Mouse (Mus musculus): ENCODE results near the gene Klhdc9.
"Not testable (repeated sequence)": the region's sequence is repeated elsewhere in the genome, so short reads cannot be mapped to it uniquely, and the experiment has no call there.

The Klhdc9 gene

GRCm38 (mm10) chr1:171360253-171360652 is 345 bp downstream of the Klhdc9 start:
- in situ Hi-C loops (cut with MboI; ENCODE audit: unreplicated experiment in 2 of 2) = loop anchor here (5.0 to 25.0 kb wide), 3 partner anchors 38 to 252 kb away; partner anchors contain the start of gene Ly9 (in 2 of the 2)

DNA sequence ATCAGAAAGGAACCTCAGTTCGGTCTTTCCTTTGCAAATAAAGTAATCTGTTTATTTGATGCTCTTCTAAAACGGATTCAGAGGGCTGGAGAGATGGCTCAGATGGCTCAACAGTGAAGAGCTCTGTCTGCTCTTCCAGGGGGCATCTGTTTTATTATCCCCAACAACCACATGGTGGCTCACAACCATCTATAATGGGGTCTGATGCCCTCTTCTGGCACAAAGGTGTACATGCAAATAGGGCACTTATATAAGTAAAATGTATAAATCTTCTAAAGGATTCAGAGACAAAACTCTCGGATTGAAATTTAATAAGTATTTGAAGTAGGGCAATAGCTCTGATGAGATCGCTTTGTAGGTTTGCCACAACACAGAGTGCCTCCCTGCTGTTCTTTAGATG is 2.2 kb downstream of the Klhdc9 start:
- in situ Hi-C loops (cut with MboI; ENCODE audit: unreplicated experiment in 2 of 2) = loop anchor here (5.0 to 25.0 kb wide), 4 partner anchors 36 to 464 kb away; partner anchors contain the start of gene Ly9 (in 2 of the 2)

- in situ Hi-C loops (cut with MboI; ENCODE audit: unreplicated experiment in 2 of 2) = loop anchor here (5.0 to 25.0 kb wide), 4 partner anchors 35 to 462 kb away; partner anchors contain the start of gene Ly9 (in 2 of the 2)
Measured at GRCm38 (mm10) chr1:171356814-171357213, 3.8 kb downstream of the Klhdc9 start.

- in situ Hi-C loops (cut with MboI; ENCODE audit: unreplicated experiment in 2 of 2) = loop anchor here (5.0 to 25.0 kb wide), 4 partner anchors 34 to 461 kb away; partner anchors contain the start of gene Ly9 (in 2 of the 2)
Measured at GRCm38 (mm10) chr1:171355812-171356340, 4.7 kb downstream of the Klhdc9 start.

GRCm38 (mm10) chr1:171349210-171349609 is 11.4 kb downstream of the Klhdc9 start:
- in situ Hi-C loops (cut with MboI; ENCODE audit: unreplicated experiment in 2 of 2) = no loop called here

DNA sequence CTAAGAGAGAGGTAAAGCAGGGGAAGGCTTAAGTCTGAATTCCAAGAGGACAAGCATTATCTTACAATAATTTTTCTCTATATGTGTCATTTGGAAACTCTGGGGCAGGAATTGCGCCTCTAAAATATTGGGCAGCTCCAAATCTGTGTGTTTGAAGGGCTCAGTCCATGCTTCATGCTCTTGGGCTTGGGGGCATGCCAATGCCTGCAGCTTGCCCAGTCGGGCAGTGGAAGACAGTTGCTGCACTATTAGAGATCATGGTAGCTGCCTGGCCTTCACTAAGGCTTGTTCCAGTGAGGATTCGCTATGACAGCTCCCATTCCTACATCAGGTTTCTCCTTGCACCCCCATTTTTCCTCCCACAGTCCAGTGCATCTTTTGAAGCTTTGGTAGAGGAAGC is 11.9 kb downstream of the Klhdc9 start:
- in situ Hi-C loops (cut with MboI; ENCODE audit: unreplicated experiment in 2 of 2) = no loop called here

DNA sequence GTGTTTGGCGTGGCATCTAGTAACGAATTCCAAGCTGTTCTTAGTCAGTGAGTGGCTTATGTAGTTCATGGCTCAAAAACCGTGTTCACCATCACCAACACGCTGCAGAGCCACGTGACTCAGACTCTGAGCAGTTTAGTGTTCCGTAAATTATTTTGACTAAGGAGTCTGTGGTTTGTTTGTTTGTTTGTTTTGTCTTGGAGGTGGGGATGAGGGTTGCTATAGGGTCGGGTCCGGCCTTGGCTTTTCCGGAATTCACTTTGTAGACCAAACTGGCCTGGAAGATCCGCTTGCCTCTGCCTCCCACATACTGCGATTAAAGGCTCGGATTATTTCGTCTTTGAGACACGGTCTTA is 14.5 kb downstream of the Klhdc9 start:
- in situ Hi-C loops (cut with MboI; ENCODE audit: unreplicated experiment in 2 of 2) = no loop called here

GRCm38 (mm10) chr1:171345225-171346094 is 15.1 kb downstream of the Klhdc9 start, which contains the start of the genes Nit1 and Pfdn2:
Nit1 (minus strand) TSS chr1:171345646.
Pfdn2 (plus strand) TSS chr1:171345670.
- in situ Hi-C loops (cut with MboI; ENCODE audit: unreplicated experiment in 2 of 2) = no loop called here

- in situ Hi-C loops (cut with MboI; ENCODE audit: unreplicated experiment in 2 of 2) = no loop called here
Measured at GRCm38 (mm10) chr1:171344715-171345114, 15.9 kb downstream of the Klhdc9 start.

GRCm38 (mm10) chr1:171343922-171344677 is 16.5 kb downstream of the Klhdc9 start:
- in situ Hi-C loops (cut with MboI; ENCODE audit: unreplicated experiment in 2 of 2) = no loop called here

- in situ Hi-C loops (cut with MboI; ENCODE audit: unreplicated experiment in 2 of 2) = no loop called here
Measured at GRCm38 (mm10) chr1:171342262-171343207, 18.1 kb downstream of the Klhdc9 start.

GRCm38 (mm10) chr1:171330216-171330560 is 30.4 kb downstream of the Klhdc9 start:
- in situ Hi-C loops (cut with MboI; ENCODE audit: unreplicated experiment in 2 of 2) = no loop called here

GRCm38 (mm10) chr1:171329433-171330215 is 31.0 kb downstream of the Klhdc9 start:
- in situ Hi-C loops (cut with MboI; ENCODE audit: unreplicated experiment in 2 of 2) = no loop called here

GRCm38 (mm10) chr1:171328839-171329432 is 31.7 kb downstream of the Klhdc9 start, which contains the start of gene Dedd:
Dedd (plus strand) TSS chr1:171329145.
- in situ Hi-C loops (cut with MboI; ENCODE audit: unreplicated experiment in 2 of 2) = no loop called here

- in situ Hi-C loops (cut with MboI; ENCODE audit: unreplicated experiment in 2 of 2) = no loop called here
Measured at GRCm38 (mm10) chr1:171328244-171328643, 32.4 kb downstream of the Klhdc9 start.

- in situ Hi-C loops (cut with MboI; ENCODE audit: unreplicated experiment in 2 of 2) = not testable (repeated sequence)
Measured at GRCm38 (mm10) chr1:171326588-171326987, 34.0 kb downstream of the Klhdc9 start.

- in situ Hi-C loops (cut with MboI; ENCODE audit: unreplicated experiment in 2 of 2) = no loop called here
Measured at GRCm38 (mm10) chr1:171325571-171325970, 35.0 kb downstream of the Klhdc9 start.

- in situ Hi-C loops (cut with MboI; ENCODE audit: unreplicated experiment in 2 of 2) = loop anchor here (5.0 to 25.0 kb wide), 3 partner anchors 35 to 1040 kb away; partner anchors contain the start of gene Klhdc9 (in 1 of the 2)
Measured at GRCm38 (mm10) chr1:171322012-171322411, 38.6 kb downstream of the Klhdc9 start.
